Mouse (Mus musculus) brain, embryonic 14.5 days (tissue): ENCODE results near the gene Gpr137.

Source experiments
- CTCF ChIP-seq: fragments of 200-500 bp; IDR thresholded peaks from 2 replicates; pipeline ENCODE4 v1.5.1; 2012; ENCODE audit warnings: inconsistent platforms, mild to moderate bottlenecking, moderate library complexity, borderline replicate concordance; ENCODE audit not compliant: insufficient read depth, insufficient read length; ENCODE audit errors: extremely low read depth
- POLR2A ChIP-seq: fragments of 200-500 bp; IDR thresholded peaks from 2 replicates; pipeline ENCODE4 v1.6.1; 2012; ENCODE audit warnings: mild to moderate bottlenecking, inconsistent platforms, borderline replicate concordance; ENCODE audit not compliant: poor library complexity, insufficient read depth, insufficient read length, severe bottlenecking; ENCODE audit errors: extremely low read depth

GRCm38 (mm10) chr19:6981465-6981864, 39.2 kb upstream of the Gpr137 start:
- no peak for TF ChIP-seq POLR2A
- no peak for TF ChIP-seq CTCF
